Mouse (Mus musculus) heart, adult 9 months (tissue): ENCODE data around the gene Fance.
A peak's percentile ranks its signal among the peaks of the same experiment; 100 is the strongest.
"Not testable (repeated sequence)": the region's sequence is repeated elsewhere in the genome, so short reads cannot be mapped to it uniquely, and the experiment has no call there.

Source experiments
- DNase-seq, 2 experiments: peaks; one replicate each; pipeline ENCODE4 v3.0.0; 2022; ENCODE audit warnings: low spot score in 2 of 2

The Fance gene

DNA sequence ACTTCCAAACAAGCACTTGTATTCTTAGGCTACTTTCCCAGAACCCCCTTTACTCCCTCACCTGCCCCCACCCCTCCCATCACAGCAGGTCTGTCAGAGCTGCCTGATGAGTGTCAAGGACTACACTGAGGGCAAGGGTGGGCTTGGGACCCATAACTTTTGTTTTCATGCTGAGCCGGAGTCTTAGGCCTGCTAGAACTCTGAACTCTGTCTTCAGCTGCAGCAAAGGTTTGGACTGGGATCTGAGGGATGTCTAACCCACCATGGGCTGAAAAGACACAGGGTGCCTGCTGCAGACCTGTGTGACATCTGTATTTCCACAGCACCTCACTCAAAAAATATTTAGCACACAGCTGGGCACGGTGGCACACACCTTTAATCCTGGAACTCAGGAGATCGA, 13.6 kb downstream of the Fance start:
- DNase-seq, result no peak

DNA sequence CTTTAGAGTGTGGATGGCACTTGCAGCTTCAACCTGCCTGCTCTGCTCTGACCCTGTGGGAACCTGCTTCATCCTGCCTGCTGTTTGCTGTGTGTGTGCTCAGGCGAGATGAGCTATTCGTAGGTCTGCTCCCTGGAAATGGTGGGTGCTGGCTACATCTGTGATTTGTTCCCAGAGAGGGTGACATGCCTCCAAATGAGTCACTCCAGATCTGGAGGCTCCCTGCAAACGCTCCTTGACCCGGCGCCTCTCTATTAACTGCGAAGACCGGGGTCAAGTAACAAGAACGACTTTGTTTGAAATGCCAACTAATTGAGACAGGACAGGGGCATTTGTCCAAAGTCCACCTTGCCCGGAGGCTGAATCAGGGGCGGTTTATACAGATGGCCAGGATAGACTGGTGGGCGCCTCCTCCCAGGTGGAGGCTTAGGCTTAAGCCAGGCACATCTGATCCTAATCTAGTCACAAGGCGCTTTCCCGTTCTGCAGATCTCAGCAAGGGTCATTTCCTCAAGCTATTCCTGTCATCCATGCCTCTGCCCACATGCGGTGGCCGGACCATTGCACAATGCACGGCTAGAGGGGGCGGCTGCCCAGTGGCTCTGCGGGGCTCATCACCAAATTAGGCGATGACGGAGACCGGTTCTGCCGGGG, 14.5 kb downstream of the Fance start:
- no peak for DNase-seq

DNA sequence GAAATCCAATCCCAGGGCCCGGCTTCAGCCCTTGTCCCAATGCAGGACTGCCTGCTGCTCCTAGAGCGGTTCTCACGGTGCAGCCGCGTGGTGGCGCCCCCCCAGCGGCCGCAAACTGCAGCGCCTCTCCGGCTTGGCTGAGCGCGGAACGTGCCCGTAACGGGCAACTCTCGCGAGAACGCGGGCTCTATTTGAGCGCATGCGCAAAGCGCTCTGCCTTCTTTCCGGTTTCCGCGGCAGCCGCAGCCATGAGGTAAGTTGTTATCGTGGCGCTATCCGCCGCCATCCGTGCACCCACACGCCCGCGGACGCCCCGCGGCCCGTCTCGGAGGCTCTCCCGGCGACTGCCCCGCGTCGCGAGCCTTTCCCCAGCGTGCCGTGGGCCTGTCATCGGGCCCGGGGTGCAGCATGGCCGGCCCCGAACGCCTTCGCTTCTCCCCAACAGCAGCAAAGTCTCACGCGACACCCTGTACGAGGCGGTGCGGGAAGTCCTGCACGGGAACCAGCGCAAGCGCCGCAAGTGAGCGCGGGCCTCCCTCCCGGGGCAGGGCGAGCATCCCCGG, 15.1 kb downstream of the Fance start, which contains the start of gene Rpl10a:
Gene Rpl10a (plus strand): TSS at position 106 of the 563 bp plus-strand sequence.
- DNase-seq, result peak; percentile 91 to 96

DNA sequence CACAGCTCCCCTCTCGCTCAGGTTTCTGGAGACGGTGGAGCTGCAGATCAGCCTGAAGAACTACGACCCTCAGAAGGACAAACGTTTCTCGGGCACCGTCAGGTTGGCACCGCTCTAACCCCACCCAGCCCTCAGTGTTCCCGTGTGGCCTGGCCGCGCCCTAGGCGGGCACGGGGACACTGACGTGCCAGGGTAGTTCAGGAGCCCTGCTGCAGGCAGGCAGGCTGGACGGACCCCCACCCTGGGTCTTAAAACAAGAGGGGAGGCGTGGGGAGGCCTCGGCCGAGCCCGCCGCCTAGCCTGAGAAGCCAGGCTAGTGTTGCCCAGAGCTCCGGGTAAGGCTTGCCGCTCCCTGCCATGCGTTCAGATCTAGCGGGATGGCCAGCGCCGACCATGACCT, 15.6 kb downstream of the Fance start:
- no peak for DNase-seq

DNA sequence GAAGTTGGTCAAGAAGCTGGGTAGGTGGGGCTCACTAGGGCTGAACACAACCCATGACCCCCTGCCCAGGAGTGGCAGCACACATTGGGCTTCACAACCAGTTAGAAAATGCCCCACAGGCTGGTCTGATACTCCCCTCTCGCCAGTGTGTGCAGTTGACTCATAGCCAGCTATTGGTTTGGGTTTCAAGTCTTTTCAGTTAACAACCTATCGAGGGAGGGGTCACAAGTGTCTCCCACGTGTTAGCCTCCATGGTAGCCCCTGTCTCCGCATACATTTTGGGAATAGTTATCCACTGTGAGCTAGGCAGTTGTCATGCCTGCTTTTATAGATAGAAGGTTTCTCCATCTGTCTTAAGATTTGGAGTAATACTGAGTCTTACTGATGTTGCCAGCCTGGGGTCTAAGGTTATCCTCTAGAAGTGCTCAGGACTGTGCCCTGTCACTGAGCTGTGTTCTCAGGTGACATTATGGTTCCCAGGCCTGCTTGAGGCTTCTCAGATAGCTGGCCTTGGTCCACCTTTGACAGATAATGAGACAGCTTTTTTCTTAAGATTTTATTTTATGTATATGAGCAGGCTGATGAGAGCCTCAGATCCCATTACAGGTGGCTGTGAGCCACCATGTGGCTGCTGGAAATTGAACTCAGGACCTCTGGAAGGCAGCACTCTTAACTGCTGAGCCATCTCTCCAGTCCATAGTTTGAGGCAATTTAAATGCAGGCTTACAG, 16.3 kb downstream of the Fance start:
- DNase-seq, result no peak

DNA sequence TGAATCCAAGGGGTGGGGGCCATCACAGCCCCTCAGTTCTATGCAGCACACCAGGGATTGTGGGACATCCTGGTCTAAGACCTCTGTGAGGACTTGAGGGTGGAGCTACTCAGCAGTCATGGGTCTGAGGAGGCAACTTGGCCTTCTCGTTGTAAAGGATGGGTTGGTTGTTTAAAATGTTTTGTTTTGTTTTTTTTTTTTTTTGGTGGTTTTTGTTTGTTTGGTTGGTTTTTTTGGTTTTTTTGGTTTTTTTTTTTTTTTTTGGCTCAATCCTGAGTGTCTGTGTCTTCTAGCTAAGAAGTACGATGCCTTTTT, 16.9 kb downstream of the Fance start:
- DNase-seq, result no peak

DNA sequence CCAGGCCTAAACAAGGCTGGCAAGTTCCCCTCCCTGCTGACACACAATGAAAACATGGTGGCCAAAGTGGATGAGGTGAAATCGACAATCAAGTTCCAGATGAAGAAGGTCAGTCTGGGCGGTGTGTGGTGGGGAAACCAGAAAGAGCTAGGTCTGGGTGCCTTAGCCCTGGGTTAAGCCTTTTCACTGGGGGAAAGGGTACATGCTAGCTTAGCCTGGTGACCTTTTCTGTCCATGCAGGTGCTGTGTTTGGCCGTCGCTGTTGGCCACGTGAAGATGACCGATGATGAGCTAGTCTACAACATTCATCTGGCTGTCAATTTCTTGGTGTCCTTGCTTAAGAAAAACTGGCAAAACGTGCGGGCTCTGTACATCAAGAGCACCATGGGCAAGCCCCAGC, 17.3 kb downstream of the Fance start:
- DNase-seq, result not testable (repeated sequence)

DNA sequence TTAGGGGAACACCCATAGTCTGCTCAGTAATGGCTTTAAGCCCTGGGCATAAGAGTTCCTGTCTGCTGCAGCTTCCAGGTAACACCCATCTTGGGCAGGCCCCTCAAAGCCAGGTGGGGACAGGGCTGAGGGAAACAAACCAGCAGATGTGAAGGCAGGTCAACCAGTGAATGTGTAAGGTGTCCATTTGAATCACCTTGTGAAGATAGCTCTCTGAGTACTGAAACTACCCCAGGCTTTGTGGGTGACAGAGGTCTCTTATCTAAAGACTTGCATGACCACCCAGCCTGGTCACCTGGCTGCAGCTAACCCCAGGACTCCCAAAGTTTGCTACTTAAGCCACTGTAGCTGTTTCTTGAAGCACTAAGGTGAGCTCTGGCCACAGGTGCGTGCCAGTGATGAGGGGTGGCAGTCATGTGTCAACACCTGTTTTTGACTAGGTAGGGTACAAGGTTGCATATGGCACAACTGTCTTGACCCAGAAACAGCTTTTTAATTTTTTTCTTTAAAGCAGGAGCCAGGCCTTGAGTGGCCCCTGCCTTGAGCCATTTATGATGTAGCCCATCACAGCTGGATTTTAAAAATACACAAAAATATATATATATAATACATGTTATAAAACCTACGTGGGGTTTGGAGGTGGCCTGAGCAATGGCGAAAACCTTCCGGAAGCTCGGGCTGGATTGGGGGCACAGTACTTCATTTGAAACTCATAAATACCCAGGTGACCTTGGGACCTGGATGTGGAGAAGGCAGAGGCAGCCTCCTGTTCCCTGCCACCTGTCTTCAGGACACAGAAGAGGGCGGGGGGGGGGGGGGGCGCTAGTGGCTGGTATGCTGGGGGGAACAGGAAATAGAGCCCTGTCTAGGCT, 18.2 kb downstream of the Fance start:
- no peak for DNase-seq

DNA sequence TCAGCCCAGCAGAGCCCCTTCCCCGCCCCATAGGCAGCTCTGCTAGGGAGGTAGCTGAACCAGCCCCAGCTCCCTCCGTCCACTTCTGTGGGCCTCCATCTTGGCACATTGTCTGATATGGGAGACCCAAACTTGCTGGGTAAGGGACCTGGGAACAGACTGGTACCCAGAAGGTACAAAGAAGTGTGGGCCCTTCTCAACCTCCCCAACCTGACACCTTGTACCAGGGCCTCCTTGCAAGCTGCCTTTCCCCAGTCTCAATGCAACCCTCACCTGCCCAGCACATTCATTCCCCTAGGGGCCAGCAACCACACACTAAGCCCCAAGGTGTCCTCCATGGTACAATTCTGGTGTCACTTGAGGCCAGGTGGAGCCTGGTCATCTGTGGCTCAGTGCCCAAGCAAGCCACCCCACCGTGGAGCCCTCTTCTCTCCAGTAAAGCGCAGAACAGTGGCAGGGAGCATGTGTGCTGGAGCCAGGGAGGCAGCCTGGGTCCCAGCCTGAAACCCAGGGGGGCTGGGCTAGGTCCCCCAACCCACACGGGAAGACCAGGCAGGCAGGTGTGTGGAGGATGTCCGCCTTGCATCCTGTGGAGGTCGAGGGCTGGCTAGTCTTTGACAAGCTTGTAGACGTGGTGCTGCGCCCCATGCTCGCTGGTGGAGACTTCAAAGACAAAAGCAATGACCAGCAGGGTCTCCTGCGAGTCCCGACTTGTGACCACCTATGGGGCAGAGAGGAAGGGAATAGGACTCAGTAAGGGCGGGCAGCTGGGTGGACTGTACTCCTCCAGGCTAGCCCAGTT, 19.0 kb downstream of the Fance start:
- DNase-seq, result no peak

DNA sequence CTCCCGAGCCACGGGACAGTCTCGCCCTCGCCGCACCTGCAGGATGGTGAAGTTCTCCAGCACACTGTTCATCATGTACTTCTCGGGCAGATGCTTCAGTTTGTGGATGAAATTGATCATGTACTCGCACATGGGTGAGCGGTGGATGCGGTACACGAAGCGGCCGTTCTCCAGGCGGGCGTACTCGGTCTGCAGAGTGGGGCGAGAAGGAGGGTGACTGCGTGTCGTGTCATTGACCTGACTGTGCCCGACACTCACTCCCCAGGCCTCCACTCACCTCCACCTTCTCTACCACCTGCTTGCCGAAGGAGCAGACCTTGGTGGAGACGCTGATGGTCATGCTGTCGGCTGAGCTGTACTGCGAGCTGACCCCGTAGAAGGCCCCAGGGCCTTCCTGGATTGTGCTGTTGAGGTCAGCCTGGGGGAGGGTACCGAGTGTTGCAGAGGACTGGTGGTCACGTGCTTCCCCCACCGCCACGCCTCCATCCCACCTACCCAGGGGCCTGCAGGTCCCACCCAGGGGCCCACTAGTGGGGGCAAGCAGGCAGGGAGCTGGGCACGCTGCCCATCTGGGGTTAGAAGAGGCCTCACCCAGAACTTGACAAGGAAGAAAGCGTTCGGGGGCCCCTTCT, 19.7 kb downstream of the Fance start:
- DNase-seq, result no peak

DNA sequence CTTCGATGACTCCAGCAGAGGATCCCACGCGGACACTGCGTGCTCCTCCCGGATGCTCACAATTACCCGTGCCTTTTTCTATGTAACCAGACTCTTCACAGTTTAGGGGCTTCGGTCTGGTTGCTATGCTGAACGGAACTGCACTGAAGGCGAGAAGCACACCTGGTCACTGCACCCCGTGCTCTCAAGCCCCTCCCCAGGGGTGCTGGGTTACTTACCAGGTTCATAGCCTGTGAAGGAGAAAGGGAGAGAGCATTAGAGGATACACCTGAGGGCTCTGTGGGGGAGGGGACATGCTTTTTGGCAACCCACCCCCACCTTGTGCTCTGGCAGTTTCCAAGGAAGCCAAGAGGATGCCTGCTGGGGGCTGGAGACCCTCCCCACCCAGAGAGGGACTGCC, 21.9 kb downstream of the Fance start:
- no peak for DNase-seq

DNA sequence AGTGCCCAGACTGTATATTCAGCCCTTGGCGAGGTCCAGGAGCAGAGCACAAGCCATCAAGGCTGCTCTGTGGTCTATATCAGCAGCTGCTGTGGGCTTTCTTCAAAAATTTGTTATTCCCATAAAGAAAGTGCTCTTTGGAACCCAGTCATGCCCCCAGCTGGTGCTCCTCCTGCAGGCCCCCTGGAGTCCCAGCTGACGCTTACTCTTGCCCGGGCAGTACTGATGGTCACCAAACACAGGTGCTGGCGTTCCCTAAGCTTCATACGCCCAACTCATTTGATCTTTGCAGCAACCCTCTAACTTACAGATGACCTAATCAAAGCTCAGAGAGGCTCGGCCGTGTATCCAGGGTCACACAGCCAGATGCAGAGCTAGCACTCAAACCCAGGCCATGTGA, 24.2 kb downstream of the Fance start:
- no peak for DNase-seq

DNA sequence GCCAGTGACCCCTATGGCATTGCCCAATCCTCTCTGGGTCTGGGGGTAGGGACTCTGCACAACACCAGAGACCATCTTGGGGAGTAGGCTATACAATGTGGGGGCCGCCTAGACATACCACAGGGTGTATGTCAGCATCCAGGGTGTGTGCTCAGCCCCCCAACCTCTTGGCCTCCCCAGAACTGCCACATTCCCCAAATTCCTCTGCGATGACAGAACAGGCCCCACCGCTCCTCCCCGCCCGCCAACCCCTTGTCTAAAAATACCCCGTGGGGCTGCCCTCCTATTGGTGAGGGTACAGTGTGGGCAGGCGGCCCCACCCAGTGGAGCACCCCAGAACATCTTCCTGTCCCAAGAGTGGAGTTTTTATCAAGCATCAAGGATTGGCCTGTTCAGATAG, 27.3 kb downstream of the Fance start:
- no peak for DNase-seq

DNA sequence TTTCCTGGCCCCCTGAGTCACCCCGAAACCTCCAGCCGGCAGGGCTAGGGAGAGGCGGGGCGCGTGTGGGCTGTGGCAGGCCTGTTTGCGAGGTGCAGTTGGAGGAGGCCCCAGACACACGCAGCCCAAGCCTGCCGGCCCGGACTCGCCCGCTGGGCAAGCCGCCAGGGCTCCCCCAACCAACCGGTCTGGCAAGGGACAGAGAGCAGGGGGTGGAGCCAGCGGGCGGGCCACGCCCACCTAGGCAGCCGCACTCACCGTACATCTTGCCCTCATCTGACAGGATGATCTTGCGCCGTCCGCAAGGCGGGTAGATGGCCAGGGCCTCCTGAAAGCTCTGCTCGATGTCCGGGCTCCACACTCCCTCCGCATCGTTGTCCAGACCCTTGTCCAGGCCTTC, 27.8 kb downstream of the Fance start:
- DNase-seq, result peak; percentile 59 to 73

DNA sequence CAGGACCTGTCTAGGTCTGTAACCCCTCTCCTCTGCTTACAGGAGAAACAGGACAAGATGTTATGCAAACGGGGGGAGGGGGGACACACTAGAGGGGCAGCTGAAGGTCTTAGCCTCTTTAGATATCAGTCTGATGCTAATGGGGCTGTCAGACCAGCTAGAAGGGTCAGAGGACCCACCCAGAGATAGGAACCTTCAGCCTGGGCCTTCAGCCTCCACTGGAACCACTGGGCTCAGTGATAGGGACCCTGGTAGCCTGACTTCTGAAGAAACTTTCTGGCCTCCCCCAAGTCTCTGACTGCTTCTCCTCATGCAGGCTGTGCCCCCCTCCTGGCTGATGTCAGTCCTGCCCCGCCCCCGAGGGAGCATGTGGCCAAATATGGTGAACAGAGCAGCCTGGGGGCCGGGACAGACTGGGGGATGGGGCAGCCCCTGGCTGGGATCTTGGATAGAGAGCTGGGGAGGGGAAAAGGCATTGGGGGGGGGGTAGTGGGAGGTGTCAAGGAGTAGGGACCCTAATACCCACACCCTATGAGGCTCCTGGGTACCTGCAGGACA, 30.8 kb downstream of the Fance start:
- no peak for DNase-seq

DNA sequence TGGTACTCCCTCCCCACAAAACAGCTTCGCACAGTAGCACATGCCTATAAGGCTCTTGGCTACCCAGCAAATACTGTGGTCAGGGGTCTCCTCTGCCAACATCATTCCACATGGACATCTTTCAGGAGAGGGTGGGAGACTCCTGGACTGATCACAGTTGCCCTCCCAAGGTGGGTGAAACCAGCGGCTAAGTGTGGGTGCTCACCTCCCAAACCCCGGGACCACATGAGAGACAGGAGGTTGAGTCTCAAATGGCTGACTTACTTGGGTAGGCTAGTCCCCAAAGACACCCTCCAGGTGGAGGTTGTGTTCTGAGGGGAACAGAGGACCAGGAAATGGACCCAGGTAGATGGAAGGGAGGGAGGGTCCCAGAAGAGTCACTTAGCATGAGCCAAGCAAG, 31.4 kb downstream of the Fance start:
- DNase-seq, result no peak

DNA sequence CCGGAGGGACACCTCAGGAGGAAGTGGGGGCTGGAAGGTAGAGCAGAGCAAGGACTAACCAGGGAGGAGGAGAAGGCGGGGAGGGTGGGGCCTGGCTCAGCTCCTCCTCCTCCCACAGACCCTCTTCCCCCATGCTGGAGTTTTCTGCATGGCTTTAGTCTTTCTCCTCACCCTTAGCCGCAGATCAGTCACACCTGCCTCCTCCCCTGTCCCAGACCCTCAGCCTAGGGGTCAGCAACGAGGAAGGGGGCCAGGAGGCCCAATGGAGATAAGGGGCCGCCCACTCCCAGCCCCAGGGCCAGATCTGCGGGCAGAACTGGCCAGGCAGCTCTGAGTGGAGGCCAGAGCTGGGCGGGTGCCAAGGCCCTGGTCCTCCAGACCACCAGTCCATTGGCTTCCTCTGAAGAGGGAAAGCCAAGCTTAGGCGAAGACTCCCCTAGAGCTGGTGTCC, 32.0 kb downstream of the Fance start:
- no peak for DNase-seq

DNA sequence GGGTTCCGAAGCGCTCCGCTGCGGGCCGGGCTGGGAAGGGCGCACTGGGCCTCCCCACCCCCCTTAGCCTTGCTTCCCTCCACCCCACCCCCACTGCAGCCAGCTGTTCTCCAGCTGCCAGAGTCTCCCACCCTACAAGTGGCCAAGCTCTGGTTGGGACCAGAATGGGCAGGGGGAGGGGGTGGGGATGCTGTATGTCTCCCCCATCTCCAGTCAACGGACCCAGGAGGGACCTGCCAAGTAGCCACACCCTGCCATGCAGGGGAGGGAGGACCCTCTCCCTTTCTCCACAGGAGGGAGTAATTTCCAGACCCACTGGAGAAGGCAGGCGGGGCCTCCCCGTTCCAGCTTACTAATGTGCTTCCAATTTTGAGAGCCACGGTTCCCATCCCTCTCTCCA, 32.6 kb downstream of the Fance start:
- peak in 1 of 2 experiments; percentile 47 for DNase-seq

DNA sequence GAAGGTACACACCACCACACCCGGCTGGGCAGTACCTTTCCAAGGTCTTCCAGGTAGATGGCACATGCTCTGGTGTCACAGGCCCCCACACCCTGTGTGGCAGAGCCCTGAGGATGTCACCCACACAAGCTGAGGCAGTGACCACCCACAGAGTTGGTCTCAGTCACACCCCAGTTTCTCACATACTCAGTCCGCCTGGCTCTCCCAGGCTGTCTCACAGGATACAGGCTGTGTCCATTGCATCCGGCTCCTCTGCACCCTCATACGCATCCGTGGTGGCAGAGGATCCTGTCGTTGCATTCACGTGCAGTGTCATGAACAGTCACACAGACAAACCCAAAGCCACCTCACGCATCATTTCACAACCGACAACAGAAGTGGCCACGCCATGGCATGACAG, 34.0 kb downstream of the Fance start:
- no peak for DNase-seq

DNA sequence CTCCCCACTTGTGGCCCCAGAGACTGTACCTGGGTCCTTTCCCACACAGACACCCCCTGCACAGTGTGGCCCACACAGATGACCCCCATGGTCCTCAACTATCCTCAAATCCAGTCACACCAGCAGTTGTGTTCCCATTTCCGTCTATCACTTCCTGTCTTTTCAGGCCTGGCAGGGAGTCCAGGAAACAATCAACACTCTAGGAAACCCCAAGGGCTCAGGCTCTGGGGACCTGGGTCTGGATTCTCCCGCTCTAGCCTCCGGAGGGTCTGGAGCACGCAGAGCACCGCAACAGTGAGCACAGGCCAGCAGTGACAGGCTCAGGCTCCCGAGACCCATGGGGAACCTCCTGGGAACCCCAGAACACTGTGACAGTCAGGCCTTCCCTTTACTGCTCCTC, 34.9 kb downstream of the Fance start:
- peak in 1 of 2 experiments; percentile 53 for DNase-seq
